Mouse (Mus musculus) right cerebral cortex, postnatal 10 days (tissue): ENCODE measurements around the gene Pik3c2b.

ENCODE experiments used
- DNase-seq, 2 experiments: peaks; one replicate each; pipeline ENCODE4 v3.0.0; 2021; ENCODE audit warnings: low spot score in 2 of 2

Pik3c2b gene

DNA sequence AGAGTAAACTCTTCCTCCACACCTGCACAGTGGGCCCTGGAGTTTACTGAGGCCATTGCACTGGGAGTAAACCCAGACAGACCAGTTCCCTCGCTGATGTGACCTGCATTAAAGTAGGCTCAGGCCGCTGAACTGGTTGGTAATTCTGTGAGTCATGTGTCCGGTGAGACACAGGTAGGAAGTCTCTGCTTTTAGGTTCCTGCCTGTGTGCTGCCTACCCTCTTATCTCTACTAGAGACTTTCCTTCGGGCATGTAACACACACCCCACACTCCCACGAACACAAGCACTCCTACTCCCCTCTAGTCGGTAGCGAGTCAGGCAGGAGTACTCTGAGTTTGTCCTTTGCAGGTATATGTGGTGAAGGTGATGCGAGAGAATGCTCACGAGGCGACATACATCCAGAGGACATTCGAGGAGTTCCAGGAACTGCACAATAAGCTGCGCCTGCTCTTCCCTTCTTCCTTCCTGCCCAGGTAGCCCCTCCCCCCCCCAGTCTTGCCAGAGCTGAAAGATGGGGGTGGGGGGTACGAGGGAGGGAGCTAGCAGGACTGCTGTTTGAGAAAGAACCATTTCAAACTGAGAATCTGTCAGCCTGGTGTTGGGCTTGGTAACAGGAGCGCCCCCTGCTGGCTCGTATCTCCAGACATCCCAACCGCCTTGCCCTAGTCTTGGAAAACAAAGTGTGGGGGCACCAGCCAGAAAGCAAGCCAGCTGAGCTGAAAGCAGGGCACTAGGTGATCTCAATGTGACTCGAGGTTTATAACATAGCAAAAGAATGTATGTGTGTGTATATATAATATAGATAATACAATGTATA lies 55.7 kb downstream of the Pik3c2b start:
- DNase-seq, result peak; percentile 81

DNA sequence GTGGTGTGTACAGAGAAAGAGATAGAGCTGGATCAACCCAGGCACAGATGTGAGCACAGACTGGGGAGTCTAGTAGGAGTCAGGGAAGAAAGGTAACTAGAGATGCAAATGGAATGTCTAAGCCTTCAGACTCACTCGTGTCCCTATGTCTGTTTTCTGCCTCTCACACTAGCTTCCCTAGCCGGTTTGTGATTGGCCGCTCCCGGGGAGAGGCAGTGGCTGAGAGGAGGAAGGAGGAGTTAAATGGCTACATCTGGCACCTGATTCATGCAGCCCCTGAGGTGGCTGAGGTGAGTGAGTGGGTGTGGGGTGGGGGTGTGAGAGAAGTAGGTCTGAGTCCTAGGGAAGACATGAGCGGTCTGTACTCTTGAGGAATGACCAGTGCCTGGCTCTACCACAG lies 56.6 kb downstream of the Pik3c2b start:
- no peak for DNase-seq

DNA sequence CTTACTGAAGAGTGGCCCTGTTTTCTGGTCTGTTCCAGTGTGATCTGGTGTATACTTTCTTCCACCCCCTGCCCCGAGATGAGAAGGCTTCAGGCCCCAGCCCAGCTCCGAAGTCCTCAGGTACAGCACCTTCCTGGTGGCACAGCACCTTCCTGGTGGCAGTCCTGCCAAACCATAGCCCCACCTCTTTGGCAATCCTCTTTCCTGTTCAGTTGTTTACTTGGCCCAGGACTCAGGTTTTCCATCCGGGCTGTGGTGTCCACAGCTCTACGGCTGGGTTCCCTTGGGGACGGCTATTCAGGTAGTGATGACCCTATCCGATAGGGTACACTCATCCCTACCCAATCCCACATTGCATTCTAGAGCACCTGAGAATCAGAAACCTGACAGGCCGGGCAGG lies 57.8 kb downstream of the Pik3c2b start:
- no peak for DNase-seq

DNA sequence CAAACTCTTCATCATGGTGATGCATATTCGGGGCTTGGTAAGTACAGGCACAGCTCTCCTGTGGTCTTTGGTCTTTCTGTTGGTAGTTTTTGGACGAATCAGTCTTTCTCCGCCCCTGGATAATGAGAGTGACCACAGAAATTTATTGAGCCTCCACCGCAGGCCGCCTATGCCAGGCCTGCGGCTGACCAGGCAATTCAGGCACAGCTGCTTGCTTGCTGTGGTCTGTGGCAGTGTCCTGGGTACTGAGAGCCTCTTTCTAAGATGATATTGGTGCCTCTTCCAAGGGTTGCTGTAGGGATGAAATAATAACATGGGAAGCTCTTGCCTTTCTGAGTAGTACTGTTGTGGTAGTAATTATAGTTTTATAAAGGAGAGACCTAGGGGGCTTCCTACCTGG lies 58.4 kb downstream of the Pik3c2b start:
- DNase-seq, result no peak

DNA sequence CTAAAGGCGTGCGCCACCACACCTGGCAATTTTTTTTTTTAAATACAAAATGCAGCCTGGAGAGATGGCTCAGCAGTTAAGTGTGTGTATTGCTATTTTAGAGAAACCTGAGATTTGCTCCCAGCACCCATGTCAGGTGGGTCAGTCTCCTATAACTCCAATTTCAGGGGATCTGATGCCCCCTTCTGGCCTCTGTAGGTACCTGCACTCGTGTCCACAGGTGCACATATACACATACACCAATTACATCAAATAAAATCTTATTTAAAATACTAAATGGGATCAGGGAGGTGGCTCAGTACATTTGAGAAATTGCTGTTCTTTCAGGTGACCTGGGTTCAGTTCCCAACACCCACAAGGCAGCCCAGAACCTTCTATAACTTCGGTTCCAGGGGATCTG lies 70.6 kb downstream of the Pik3c2b start:
- DNase-seq, result no peak

DNA sequence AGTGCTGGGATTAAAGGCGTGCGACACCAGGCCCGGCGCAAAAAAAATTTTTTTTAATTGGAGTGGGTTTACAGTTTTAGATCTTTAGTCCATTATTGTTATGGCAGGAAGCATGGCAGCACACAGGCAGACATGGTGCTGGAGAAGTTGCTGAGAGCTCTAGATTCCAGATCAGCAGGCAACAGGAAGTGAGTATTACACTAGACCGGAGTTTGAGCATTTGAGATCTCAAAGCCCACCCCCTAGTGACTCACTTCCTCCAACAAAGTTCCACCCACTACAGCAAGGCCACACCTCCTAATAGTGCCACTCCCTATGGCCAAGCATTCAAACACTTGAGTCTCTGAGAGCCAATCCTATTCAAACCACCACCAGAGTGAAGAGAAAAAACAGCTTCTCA lies 72.7 kb downstream of the Pik3c2b start:
- no peak for DNase-seq

DNA sequence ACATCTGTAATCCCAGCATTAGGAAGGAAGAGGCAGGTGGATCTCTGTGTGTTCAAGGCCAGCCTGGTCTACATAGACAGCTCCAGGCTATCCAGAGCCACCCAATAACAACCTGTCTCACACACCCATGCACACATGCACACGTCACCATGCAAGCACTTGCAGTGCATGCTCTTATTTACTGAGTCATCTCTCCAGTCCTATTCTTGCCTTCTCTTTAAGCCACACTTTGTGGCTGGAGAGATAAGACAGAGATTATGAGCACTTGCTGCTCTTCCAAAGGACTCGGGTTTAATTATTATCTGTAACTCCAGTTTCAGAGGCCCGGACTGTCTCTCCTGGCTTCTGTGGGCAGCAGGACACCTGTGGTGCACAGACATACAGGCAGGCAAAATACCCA lies 73.4 kb downstream of the Pik3c2b start:
- no peak for DNase-seq

DNA sequence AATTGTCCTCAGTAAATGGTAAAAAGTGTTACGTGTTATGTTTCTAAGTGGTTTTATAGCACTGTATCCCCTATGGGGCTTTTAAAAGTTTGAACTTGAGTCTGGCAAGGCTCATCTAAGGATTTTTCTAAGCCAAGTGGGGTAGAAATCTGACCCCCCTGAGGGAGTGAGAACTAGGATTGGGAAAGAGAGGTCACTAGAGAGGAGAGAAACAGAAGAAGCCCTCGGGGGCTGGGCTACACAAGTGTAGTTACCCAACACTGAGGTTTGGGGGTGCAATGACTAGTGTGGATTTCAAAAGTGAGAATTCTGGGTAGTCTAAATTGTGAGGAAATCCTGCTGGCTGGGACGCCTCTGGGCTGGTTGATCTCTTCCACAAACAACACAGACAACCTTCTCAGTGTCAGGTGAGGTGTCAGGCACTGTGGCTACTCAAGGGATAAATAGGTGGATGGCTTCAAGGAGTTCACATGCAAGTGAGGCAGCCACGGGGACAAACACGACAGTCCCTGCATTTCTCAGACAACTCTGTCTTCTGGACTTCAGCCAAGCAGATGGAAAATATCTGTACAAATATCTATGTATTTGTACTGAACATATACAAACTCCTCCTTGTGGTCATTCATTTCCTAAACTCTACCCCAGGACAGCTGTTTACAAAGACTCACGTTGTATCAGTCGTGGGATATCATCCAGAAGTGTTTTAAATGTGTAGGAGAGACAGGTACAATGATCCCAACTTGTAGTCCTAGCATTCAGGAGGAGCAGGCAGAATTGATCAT lies 74.7 kb downstream of the Pik3c2b start:
- DNase-seq, result no peak

DNA sequence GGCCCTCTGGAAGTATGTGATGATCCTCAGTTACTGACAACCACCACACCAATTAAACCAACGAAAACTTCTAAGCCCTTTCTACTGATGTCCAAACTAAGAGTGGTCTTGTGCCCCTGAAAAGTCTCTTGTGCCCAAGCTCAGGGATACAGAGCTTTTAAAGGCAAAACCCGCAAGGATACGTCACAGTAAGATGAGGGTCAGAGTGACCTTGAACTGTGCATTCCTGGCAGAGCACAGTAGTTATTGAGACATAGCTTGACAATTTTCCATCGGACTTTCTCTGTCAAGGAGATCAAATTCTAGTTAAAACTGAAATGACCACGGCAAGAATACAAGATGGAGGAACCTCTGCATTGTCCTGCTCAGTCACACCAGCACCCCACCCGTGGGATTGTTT lies 75.8 kb downstream of the Pik3c2b start:
- DNase-seq, result no peak

DNA sequence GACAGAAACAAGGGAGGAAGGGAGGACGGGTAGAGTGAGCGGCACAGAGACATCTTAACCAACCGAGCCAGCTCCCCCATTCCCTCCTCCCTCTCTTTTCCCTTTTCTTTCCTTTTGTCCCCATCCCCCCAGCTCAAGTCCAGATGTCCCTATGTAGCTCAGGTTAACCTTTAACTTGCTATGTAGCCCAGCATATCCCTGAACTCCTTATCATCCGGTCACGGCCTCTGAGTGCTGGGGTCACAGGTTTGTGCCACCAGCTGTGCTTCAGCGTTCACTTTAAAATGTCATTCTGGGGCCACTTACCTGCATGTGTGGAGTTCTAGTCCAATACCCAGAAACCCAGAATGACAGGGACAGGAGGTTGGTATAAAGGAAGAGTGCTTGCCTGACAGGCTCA lies 78.7 kb downstream of the Pik3c2b start:
- no peak for DNase-seq

DNA sequence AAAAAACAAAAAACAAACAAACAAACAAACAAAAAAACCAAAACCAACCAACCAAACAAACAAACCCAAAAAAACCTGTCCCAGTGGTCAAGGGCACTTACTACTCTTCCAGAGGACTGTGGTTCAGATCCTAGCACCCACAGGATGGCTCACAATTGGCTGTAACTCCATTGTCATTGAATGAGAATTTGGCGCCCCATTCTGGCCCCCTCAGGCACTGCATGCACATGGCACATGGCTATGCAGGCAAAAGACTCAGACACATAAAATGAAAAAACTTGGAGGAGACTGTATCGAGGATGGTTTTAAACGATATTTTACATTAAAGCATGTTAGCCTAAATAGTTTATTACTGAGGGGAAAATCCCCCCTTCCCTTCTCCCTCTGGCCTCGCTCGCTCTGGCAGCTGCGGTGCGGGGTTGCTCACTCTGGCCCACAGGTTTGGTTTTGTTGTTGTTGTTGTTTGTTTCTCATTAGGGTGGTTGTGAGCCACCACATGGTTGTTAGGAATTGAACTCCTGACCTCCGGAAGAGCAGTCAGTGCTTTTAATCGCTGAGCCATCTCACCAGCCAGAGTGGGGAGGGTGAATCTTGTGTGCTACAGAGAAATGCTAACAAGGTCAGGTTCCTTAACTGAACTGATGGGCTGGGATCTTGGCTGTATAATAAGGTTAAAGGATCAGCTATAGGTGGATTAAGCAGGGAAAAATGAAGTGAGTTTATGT lies 80.3 kb downstream of the Pik3c2b start:
- DNase-seq, result no peak

DNA sequence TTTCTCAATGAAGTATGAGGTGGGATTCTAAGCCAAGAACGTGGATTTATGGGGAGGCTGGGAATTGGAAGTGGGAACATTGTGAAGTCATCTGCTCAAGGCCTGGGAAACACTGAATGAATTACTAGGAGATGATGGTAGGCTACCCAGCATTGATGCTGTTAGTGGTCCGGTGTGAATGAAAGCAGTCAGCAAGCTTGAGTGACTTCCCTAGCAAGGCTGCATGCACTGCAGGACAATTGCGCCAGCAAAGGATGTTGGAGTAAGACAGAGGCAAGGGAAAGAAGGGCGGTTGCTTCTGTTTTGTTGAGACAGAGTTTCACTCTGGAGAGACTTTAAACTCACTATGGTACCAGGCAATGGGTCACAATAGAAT lies 80.9 kb downstream of the Pik3c2b start:
- no peak for DNase-seq

DNA sequence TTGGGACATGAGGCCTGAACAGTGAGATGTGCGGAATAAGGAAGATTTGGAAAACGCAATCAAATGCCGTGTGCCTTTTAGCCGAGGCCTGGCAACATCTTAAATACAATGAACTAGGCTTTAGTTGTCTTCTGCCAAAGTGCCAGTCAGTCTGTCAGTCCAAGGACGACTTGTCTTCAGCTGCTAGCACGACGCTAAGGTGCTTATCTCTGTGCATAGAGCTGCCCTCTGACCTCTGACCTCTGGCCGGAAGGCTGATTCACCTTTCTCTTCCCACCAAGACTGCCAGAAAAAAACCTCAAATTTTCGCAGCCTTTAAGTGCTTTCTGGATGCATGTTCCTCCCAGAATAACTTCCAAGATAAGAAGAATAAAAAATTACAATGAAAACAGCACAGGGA lies 81.9 kb downstream of the Pik3c2b start:
- DNase-seq, result no peak

DNA sequence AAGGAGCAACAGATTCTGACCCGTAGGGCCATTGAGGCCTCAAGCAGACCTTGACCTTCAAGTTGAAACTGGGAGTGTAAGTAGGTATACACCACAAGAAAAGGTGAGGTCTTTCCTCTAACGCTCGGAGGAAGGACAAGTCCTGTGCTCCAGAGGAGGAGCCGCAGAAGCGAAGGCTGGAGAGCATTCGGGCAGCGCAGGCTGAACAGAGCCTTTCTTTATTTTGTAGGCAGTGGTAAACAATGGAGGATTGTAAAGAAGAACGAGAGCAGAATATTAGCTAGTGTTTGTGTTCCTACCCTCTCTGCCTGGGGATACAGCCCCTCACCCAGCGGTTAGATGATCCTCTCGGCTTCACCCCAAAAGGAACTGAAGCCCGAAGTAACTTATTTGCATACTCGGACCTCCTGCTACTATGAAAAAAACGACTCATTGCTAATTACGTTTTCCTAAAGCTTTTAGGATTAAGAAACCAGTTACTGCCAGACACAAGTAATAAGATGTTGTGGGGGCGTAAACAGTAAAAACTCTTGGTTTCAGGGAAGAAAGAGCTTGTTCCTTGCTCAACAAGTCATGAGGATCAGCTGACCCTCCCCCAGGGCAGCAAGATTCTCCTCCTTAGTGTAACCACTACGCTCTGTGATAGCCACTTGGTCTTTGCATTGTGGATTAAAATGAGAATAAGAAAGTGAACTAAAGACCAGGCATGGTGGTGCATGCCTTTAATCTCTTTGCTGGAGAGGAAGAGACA lies 84.2 kb downstream of the Pik3c2b start:
- DNase-seq, result no peak

DNA sequence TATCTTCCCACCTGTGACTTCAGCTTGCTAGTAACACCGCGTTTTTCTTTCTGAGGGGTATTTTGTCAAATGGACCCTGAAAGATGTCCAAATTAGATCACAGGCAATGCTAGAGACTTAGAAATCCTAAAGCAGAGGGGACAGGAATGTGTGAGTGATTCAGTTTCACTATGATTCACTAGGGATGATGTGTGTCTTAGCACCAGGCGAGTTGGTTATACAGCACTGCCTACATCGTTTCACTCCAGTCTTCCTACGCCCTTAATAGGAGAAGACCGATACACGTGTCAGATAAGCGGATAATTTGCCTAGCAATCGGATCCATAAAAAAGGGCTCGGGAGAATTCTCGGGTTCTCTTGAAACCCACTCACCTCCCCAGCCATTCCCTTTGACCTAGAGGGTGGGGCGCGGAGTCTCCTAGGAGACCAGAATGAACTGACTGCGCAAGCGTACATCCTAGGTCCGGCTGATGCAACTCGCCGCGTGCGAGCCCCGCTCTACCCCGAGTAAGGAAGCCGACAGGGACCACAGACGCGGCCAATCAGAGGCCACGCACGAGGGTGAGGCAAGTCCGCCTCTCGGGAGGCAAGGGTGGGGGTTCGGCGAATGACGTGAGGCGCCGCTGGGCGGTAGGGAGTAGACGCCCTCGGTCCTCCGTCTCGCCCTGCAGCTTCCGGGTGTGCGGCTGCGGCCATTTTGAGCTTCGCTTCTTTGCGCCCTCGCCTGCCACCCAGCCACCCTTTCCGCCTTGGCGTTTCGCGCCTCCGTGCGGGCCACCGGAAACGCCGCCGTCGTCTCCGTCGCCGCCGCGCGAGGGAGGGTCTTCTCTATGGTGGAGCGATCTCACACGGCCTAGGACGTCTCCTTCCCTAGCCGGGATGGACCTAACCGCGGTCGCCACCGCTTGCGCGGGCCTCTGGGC lies 85.4 kb downstream of the Pik3c2b start, which contains the start of gene Ppp1r15b:
Gene Ppp1r15b (plus strand): TSS at position 506 of the 923 bp plus-strand sequence.
- DNase-seq, result peak; percentile 100

DNA sequence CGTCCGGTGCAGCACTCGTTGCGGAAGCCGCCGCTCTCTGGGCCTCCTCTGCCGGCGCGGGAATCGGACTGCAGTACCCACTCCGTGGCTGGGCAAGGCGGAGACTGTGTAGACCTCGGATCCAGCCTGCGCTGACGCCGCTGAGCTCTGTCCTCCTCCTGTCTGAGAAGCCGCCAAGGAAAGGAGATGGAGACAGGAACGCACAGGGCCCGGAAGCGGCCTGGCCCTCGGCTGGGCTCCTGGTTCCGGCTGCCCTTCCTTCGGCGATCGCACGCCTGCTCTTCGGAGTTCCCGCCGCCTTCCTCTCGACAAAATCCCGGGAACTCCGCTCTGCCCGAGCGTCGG lies 86.1 kb downstream of the Pik3c2b start:
- no peak for DNase-seq

DNA sequence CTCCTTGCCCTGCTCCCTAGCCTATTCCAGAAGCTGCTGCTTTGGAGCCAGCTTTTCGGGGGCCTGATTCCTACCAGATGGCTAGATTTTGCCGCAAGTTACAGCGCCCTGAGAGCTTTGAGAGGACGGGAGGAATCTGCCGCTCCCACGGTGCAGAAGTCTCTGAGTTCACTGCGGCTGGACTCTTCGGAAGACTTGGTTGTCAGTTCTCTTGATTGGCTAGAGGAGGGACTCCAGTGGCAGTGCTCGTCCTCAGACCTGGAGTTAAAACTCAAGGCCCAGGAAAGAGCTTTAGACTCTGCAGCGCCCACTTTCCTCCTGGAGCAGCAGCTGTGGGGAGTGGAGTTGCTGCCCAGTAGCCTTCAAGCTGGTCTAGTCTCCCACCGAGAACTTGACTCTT lies 86.5 kb downstream of the Pik3c2b start:
- peak in 1 of 2 experiments; percentile 41 for DNase-seq

DNA sequence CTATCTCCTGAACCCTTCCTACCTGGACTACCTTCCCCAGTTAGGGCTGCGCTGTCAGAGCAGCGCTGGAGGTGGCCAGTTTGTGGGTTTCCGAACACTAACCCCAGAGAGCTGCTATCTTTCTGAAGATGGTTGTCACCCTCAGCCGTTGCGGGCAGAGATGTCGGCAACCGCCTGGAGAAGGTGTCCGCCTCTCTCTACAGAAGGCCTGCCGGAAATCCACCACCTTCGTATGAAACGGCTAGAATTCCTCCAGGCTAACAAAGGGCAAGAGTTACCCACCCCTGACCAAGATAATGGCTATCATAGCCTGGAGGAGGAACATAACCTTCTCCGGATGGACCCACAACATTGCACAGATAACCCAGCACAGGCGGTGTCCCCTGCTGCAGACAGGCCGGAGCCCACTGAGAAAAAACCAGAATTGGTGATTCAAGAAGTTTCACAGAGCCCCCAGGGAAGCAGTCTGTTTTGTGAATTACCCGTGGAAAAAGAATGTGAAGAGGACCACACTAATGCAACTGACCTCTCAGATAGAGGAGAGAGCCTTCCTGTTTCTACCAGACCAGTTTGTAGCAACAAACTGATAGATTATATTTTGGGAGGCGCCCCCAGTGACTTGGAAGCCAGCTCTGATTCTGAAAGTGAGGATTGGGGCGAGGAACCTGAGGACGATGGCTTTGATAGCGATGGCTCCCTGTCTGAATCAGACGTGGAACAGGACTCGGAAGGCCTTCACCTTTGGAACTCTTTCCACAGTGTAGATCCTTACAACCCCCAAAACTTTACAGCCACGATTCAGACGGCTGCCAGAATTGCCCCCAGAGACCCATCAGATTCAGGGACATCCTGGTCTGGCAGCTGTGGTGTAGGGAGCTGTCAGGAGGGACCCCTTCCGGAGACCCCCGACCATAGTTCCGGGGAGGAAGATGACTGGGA lies 87.2 kb downstream of the Pik3c2b start:
- no peak for DNase-seq

DNA sequence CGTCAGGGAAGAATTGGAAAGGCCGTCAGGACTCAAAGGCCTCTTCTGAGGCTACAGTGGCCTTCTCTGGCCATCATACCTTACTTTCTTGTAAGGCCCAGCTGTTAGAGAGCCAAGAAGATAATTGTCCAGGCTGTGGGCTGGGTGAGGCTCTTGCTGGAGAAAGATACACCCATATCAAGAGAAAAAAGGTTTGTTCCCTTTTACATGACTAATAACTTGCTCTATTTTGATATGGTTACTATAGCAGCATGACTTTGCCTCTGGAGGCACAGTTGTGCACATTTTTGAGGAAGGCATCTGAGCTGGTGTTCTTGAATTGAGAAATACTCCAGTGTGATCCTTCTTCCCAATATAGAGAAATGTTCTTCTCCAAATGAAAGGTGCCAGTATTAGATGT lies 88.0 kb downstream of the Pik3c2b start:
- no peak for DNase-seq

DNA sequence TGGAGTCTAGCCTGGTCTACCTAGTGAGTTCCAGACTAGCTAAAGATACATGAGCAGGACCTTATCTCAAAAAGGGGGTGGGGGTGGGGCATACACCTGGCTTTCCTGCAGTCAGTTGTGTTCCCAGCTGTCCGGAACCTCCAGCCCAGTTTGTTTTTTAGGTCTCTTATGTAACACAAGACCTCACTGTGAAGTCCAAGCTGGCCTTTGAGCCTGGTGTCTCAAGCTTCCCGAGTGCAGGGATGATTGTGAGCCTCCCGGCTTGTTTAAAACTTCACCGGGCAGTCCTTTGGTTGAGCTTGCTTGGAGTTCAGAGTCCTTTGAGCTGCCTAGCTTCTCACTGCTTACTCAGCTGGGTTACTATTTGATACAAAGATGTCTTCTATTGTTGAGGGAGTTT lies 88.6 kb downstream of the Pik3c2b start:
- DNase-seq, result no peak
